Mouse (Mus musculus) thymus, adult 2 months (tissue): Measurements from ENCODE around the gene Siglece.

ENCODE experiments used
- CTCF ChIP-seq: fragments of 200-500 bp; IDR thresholded peaks from 2 replicates; pipeline ENCODE4 v1.5.1; 2012; ENCODE audit warnings: mild to moderate bottlenecking, control low read depth, low read length, moderate library complexity, borderline replicate concordance; ENCODE audit not compliant: control insufficient read depth, poor library complexity, insufficient read depth; ENCODE audit errors: extremely low read depth
- POLR2A ChIP-seq: fragments of 200-500 bp; IDR thresholded peaks from 2 replicates; pipeline ENCODE4 v1.6.1; 2012; ENCODE audit warnings: mild to moderate bottlenecking, low read length, control low read depth, moderate library complexity; ENCODE audit not compliant: control insufficient read depth, poor library complexity, insufficient read depth; ENCODE audit errors: extremely low read depth

GRCm38 (mm10) chr7:43622927-43623326 is 37.0 kb downstream of the Siglece start:
- TF ChIP-seq CTCF (no peak), POLR2A (no peak)
